Mouse (Mus musculus): ENCODE measurements at regions not wholly inside any gene's neighbourhood (a gene's known extent, or its start where the extent isn't known, plus 50 kb on each side); places are given as distances from the start of the nearest gene placed in this dataset.

DNA sequence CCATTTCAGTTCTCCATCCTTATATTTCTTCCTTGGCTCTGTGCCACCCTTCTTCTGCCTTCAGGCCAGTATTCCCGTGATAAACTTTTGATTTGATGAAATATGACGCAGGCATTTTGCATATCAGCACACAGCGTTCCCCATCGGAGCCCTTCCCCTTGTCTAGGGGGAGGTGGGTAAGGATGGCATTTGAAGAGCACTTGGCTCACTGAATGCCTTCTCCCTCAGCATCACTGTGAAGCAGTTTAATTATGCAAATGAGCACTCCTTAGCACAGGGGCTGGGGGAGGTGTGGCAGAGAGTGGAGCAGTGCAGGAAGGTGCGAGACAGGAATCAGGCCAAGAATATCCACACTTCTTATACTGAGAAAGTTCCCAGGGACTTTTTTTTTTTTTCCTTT lies 452.1 kb downstream of the Gm21750 start:
- peak overlapping the region; percentile 27; the same call in 1 of the 2 replicates for H3K4me2 ChIP-seq
- peaks cover 7% of the 10 kb centered on the region; the same call in 1 of the 2 replicates for H3K4me1 ChIP-seq
- no peak overlapping the region for H3K4me3 ChIP-seq
- peak; percentile 99 for ATAC-seq
- H3K36me3 ChIP-seq (ENCODE audit: poor library complexity, severe bottlenecking): no peaks in the 10 kb centered on the region
- no peaks in the 10 kb centered on the region for H3K9me3 ChIP-seq (replicated peaks)
- H3K27ac ChIP-seq: no peak overlapping the region
- H3K9ac ChIP-seq: no peak overlapping the region
- no peaks in the 10 kb centered on the region for H3K27me3 ChIP-seq
- WGBS: 40% methylated on average over 5 of the region's 5 CpGs

DNA sequence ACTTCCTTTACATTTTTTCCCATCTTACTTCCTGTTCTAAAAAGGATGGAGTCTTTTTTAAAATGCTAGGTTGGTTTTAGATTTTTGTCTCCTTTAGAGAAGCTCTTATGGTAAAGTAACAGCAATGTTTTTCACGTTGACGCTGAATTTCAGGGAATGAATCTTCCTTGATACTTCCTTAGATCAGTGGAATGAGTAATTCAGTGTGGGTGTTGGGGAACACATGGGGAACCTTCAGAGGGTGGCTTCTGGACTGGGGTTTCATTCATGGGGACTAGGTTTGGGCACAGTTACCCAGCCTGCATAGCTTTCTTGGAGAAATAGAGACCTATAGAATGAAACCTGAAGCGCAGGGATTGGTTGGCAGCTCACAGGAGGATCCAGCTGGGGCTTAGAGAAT lies 452.5 kb downstream of the Gm21750 start:
- 71% methylated on average over 3 of the region's 3 CpGs for WGBS
- Histone ChIP-seq H3K27me3 (no peaks in the 10 kb centered on the region), H3K36me3 (ENCODE audit: poor library complexity, severe bottlenecking) (no peaks in the 10 kb centered on the region), H3K4me2 (no peak overlapping the region), H3K4me3 (no peak overlapping the region), H3K4me1 (peaks cover 7% of the 10 kb centered on the region; the same call in 1 of the 2 replicates), H3K27ac (no peak overlapping the region), H3K9ac (no peak overlapping the region), H3K9me3 (replicated peaks) (no peaks in the 10 kb centered on the region)
- 0 out of 2 replicates have a peak, but pooled peaks have one; percentile 31 for ATAC-seq

DNA sequence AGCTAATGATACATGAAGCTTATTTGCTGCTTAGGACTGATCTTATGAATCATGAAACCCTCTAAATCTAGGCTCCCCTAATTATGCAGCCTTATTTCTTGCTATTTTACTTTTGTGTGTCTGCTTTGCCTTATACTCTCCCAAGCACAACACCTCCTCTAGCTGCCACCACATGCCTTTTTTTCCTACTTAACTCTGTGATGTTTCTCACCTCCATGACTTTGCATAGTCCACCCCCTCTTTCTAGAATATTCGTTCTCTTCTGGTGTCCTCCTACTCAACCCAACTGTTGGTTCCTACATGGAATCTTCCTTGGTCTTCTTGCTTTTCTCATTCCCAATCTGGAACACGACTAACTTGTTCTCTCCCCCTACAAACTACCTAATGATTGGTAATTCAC lies 456.7 kb downstream of the Gm21750 start:
- H3K9me3 ChIP-seq (replicated peaks): no peaks in the 10 kb centered on the region
- no peak overlapping the region for H3K4me3 ChIP-seq
- WGBS: 84% methylated on average over 2 of the region's 2 CpGs
- H3K27me3 ChIP-seq: no peaks in the 10 kb centered on the region
- H3K4me1 ChIP-seq: peaks cover 7% of the 10 kb centered on the region; the same call in 1 of the 2 replicates
- ATAC-seq: no peak
- H3K36me3 ChIP-seq (ENCODE audit: poor library complexity, severe bottlenecking): no peaks in the 10 kb centered on the region
- no peak overlapping the region for H3K9ac ChIP-seq
- H3K27ac ChIP-seq: no peak overlapping the region
- no peak overlapping the region for H3K4me2 ChIP-seq

DNA sequence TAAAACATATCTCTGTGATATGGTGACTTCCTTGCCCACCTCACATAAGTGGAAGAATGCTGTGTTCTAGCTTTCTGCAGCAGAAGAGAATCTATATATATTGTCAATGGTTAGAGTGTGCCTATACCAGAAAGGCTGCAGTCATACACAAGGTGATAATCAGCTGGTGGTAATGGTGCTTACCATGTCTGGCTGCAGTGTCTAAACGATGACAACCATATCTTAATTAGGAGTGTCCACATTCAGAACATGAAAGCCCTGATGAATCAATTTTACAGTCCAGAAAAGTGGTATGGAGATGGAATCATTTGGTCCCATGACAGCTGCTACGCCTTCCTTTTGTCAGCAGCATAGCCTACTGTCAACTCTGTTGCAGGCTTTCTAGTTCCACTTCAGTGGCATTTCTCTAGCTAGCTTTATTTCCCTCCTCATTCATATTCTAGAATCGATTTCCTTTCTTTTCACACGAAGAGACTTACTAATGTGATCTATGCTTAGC lies 484.2 kb downstream of the Gm21750 start:
- Histone ChIP-seq H3K27ac (no peak overlapping the region), H3K4me1 (no peaks in the 10 kb centered on the region), H3K9ac (no peak overlapping the region), H3K9me3 (replicated peaks) (no peaks in the 10 kb centered on the region), H3K27me3 (no peaks in the 10 kb centered on the region), H3K4me3 (no peak overlapping the region), H3K36me3 (ENCODE audit: poor library complexity, severe bottlenecking) (no peaks in the 10 kb centered on the region), H3K4me2 (no peak overlapping the region)
- WGBS: 81% methylated on average over 4 of the region's 4 CpGs
- no peak for ATAC-seq

DNA sequence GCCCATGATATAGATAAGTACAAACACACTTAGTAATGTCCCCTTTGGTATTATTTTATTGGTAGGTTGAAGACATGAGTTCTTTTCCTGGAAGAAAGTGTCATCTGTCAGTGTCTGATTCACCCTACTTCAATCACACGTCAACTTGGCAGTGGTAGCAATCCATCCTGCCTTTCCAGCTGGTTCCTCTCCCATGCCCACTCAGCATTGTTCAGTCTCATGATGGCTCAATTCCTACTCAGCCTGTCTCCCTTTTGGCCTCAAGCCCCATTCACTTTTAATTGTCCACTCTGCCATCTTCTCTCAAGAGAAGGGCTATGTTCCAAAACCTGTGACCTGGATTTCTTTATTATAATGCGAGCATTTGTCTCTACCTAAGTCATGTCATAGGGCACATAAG lies 474.4 kb upstream of the Htr2a start:
- no peaks in the 10 kb centered on the region for H3K4me1 ChIP-seq
- H3K9ac ChIP-seq: no peak overlapping the region
- 90% methylated on average over 2 of the region's 2 CpGs for WGBS
- no peak overlapping the region for H3K4me2 ChIP-seq
- no peaks in the 10 kb centered on the region for H3K9me3 ChIP-seq (replicated peaks)
- no peaks in the 10 kb centered on the region for H3K36me3 ChIP-seq (ENCODE audit: poor library complexity, severe bottlenecking)
- H3K4me3 ChIP-seq: no peak overlapping the region
- ATAC-seq: no peak
- no peak overlapping the region for H3K27ac ChIP-seq
- no peaks in the 10 kb centered on the region for H3K27me3 ChIP-seq

DNA sequence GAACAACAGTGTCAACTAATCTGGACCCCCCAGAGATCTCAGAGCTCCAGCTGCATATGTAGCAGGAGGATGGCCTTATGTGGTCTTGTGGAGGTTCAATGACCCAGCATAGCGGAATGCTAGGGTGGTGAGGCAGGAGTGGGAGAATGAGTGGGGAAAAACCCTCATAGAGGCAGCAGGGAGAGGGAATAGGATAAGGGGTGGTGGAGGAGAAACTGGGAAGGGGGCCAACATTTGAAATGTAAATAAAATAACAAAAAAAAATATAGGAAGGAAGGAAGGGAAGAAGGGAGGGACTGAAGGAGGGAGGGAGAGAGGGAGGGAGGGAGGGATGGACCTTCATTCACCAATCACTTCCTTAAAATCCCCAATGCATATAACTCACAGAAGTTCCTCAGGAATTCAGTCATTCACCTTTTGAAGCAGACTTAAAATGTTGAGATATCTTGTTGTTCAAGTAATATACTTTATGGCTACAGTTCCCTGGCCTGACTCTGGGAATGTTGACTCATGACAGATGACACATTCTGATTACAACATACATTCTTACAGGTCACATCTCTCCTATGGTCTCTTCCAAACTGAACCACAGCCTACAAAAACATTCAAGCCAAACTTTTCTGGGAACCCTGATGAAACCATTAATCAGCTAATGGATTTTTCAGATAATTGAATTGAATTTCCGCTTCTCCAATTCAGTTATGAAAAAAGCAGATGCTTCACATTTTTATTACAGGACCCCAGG lies 471.3 kb upstream of the Htr2a start:
- Histone ChIP-seq H3K4me2 (no peak overlapping the region), H3K4me3 (no peak overlapping the region), H3K27me3 (no peaks in the 10 kb centered on the region), H3K4me1 (no peaks in the 10 kb centered on the region), H3K36me3 (ENCODE audit: poor library complexity, severe bottlenecking) (no peaks in the 10 kb centered on the region), H3K27ac (no peak overlapping the region), H3K9ac (no peak overlapping the region), H3K9me3 (replicated peaks) (no peaks in the 10 kb centered on the region)
- ATAC-seq: no peak
- 92% methylated on average over 2 of the region's 2 CpGs for WGBS

DNA sequence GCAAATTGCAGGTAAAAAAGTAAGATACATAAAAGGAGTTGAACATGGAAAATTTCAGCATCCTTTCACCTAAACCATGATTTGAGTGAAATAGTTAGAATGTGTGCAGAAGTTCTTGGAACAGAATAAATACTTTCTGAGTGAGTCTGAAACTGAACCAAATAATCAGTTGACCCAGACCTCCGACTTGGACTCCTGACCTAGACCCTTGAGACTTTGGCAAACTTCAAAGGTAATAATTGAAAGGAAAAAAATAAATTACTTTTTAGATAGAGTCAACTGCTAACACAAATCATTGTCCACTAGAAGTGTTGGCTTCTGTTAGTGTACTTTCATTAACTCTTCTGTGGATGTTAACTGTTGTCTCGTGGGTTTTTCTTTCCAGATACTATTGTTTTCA lies 460.6 kb upstream of the Htr2a start:
- no peaks in the 10 kb centered on the region for H3K36me3 ChIP-seq (ENCODE audit: poor library complexity, severe bottlenecking)
- H3K4me2 ChIP-seq: no peak overlapping the region
- no peaks in the 10 kb centered on the region for H3K27me3 ChIP-seq
- no peak overlapping the region for H3K9ac ChIP-seq
- 87% methylated on average over 2 of the region's 2 CpGs for WGBS
- no peaks in the 10 kb centered on the region for H3K9me3 ChIP-seq (replicated peaks)
- H3K27ac ChIP-seq: no peak overlapping the region
- H3K4me1 ChIP-seq: no peaks in the 10 kb centered on the region
- no peak for ATAC-seq
- H3K4me3 ChIP-seq: no peak overlapping the region

DNA sequence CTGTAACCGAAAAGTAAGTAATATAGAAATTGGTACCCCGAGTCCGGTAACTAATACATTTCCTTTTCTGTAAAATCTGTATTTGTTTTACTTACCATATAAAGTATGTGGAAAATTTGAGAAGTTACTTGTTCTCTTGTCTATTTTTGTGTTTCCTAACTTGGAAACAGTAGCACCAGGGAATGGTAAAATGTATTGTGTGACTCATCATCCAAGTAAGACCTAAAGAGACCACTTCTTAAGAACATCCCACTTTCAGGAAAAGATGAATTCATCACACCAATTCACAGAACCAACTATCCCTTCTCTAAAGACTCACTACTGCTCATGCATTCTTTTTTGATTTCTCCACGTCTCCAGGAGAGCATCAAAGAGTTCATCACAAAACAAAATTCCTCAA lies 457.6 kb upstream of the Htr2a start:
- WGBS: 88% methylated on average over 4 of the region's 4 CpGs
- no peaks in the 10 kb centered on the region for H3K4me1 ChIP-seq
- H3K27ac ChIP-seq: no peak overlapping the region
- H3K9me3 ChIP-seq (replicated peaks): no peaks in the 10 kb centered on the region
- H3K9ac ChIP-seq: no peak overlapping the region
- no peaks in the 10 kb centered on the region for H3K36me3 ChIP-seq (ENCODE audit: poor library complexity, severe bottlenecking)
- no peak overlapping the region for H3K4me3 ChIP-seq
- no peak overlapping the region for H3K4me2 ChIP-seq
- no peak for ATAC-seq
- H3K27me3 ChIP-seq: no peaks in the 10 kb centered on the region

DNA sequence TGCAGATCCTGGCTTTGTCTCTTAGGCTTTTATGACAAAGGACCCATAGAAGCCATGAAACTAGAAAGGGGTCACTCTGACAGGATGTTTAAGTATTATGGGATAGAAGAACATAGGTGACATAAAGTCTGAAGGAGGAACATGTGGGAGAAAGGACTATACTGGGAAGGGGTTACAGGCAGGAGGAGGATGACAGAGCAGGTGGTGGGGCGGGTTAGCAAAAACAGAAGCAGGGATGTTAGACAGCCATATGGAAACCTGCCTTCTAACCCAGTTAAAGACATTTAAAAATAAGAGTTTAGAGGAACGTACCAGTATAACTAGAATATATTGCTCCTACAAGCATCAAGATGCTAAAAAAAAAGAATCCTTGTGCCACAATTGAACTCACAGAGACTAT lies 438.9 kb upstream of the Htr2a start:
- Histone ChIP-seq H3K9me3 (replicated peaks) (no peaks in the 10 kb centered on the region), H3K4me3 (no peak overlapping the region), H3K9ac (no peak overlapping the region), H3K4me1 (no peaks in the 10 kb centered on the region), H3K4me2 (no peak overlapping the region), H3K27me3 (no peaks in the 10 kb centered on the region), H3K27ac (no peak overlapping the region), H3K36me3 (ENCODE audit: poor library complexity, severe bottlenecking) (no peaks in the 10 kb centered on the region)
- no peak for ATAC-seq
- WGBS: 91% methylated on average over 2 of the region's 2 CpGs

DNA sequence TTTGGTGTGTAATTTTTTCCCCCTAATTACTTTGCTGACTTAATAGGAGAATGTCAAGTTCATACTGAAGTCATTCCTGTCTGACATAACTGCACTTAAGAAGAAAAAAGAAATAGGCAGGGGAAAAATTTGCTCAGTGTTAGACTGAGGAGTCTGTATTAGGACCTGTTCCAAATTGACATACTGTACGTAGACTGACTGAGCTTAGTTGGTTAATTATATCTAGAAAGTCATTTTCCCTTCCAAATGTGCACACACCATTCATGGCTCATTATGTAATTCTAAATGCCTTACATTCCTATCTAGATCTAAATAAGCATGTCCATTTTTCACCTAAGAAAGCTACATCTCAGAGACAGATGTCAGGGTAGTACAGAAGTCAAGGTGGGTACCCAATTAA lies 435.6 kb upstream of the Htr2a start:
- H3K27me3 ChIP-seq: no peaks in the 10 kb centered on the region
- H3K27ac ChIP-seq: no peak overlapping the region
- H3K9ac ChIP-seq: no peak overlapping the region
- no peaks in the 10 kb centered on the region for H3K9me3 ChIP-seq (replicated peaks)
- no peaks in the 10 kb centered on the region for H3K36me3 ChIP-seq (ENCODE audit: poor library complexity, severe bottlenecking)
- peak; percentile 79; the same call in 1 of the 2 replicates for ATAC-seq
- WGBS: 67% methylated on average over 1 of the region's 1 CpGs
- H3K4me2 ChIP-seq: no peak overlapping the region
- H3K4me3 ChIP-seq: no peak overlapping the region
- no peaks in the 10 kb centered on the region for H3K4me1 ChIP-seq

DNA sequence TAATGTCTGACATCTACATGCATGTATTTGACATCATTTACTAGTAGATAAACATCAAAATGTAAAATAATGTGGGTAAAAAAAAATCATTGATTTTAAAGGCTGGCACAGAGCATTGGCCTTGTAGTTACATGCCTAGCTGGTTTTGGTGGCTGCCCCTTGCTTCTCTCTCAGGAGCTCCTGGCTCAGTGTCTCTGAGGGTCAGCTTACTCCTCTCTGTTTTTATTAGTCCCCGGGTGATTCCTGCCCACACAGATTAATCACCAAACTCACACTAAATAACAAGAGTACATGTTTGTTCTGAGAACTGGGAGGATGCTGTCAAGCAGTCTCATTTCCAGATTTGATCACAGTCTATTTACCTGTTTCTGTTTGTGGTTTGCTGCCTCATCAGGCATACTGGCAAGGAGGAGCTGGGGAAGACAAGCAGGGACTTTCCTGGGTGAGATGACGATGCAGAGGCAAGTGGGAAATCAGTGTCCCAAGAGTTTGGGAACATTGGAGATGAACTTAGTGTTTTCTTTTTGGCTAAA lies 422.7 kb upstream of the Htr2a start:
- Histone ChIP-seq H3K4me1 (no peaks in the 10 kb centered on the region), H3K27ac (no peak overlapping the region), H3K4me3 (no peak overlapping the region), H3K36me3 (ENCODE audit: poor library complexity, severe bottlenecking) (no peaks in the 10 kb centered on the region), H3K9me3 (replicated peaks) (no peaks in the 10 kb centered on the region), H3K9ac (no peak overlapping the region), H3K27me3 (no peaks in the 10 kb centered on the region), H3K4me2 (no peak overlapping the region)
- 93% methylated on average over 2 of the region's 2 CpGs for WGBS
- ATAC-seq: no peak

DNA sequence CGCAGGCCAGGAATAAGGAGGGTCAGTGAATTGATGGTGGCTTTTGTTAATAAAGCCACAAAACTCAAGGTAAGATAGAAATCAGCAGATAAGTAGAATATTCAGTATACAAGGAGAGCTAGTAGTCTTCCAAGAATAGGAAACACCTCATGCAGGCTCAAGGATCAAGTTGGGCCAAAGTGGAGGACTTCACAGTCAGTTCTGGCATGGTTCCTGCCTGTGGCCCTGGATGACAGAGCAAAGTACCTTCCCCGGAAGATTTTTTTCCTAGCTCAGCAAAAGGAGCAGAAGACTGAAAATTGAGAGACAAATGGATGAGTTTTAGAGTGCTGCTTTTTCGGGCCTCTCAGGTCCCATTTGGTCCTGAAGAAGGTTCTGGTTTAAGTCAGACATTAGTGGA lies 420.9 kb upstream of the Htr2a start:
- Histone ChIP-seq H3K9me3 (replicated peaks) (no peaks in the 10 kb centered on the region), H3K36me3 (ENCODE audit: poor library complexity, severe bottlenecking) (no peaks in the 10 kb centered on the region), H3K4me3 (no peak overlapping the region), H3K4me1 (no peaks in the 10 kb centered on the region), H3K27me3 (no peaks in the 10 kb centered on the region), H3K27ac (no peak overlapping the region), H3K4me2 (no peak overlapping the region), H3K9ac (no peak overlapping the region)
- no peak for ATAC-seq
- WGBS: 89% methylated on average over 3 of the region's 3 CpGs

DNA sequence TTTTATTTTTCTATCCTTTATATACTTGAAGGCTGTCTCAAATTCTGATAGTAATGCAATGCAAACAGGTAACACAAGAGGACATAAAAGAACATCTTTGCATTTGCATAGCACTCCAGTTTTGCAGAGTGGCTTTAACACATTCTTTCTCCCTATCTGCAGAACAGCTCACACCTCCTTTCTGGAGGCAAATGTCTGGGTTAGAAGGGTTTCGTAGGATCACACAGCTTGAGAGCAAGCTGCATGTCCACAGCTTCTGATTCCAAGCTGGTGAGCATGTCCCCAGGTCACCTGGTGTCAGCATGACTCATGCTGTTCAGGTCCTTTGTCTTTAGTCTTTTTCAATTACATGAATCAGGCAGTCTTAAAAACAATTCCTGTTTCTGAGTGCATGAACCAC lies 418.5 kb upstream of the Htr2a start:
- Histone ChIP-seq H3K9ac (no peak overlapping the region), H3K9me3 (replicated peaks) (no peaks in the 10 kb centered on the region), H3K36me3 (ENCODE audit: poor library complexity, severe bottlenecking) (no peaks in the 10 kb centered on the region), H3K4me3 (no peak overlapping the region), H3K4me2 (no peak overlapping the region), H3K4me1 (no peaks in the 10 kb centered on the region), H3K27me3 (no peaks in the 10 kb centered on the region), H3K27ac (no peak overlapping the region)
- WGBS: 63% methylated on average over 1 of the region's 1 CpGs
- no peak for ATAC-seq

Data from forebrain, embryonic 13.5 days (tissue).